Mouse (Mus musculus) B cell, adult 67 days (primary cell): Measurements from ENCODE around the gene Mxra8. TPM values are rescaled to one million over a fixed set of nuclear protein-coding genes. Genes with fewer than 3 reads are reported as not detected.

Experiments
- total RNA-seq, 2 experiments: library from RNA; stranded (reverse); gene quantifications; 4 replicates each; pipeline ENCODE4 v1.2.4; 2023

Mxra8 gene
- 10 to 100 TPM; 11.4 to 16.3 TPM for total RNA-seq

GRCm38 (mm10) chr4:155839483-155839910 lies at the start of gene Mxra8:
Mxra8 (plus strand) TSS chr4:155839680.

GRCm38 (mm10) chr4:155790021-155790489 lies 49.4 kb upstream of the Mxra8 start, which contains the start of gene Ankrd65:
Ankrd65 (plus strand) TSS chr4:155790439.

GRCm38 (mm10) chr4:155802741-155803339 lies 36.6 kb upstream of the Mxra8 start, which contains the start of gene Mrpl20:
Mrpl20 (plus strand) TSS chr4:155802878.

GRCm38 (mm10) chr4:155811929-155812664 lies 27.4 kb upstream of the Mxra8 start, which contains the start of gene Ccnl2:
Ccnl2 (plus strand) TSS chr4:155812489.

GRCm38 (mm10) chr4:155831205-155831766 lies 8.2 kb upstream of the Mxra8 start, which contains the start of gene Aurkaip1:
Aurkaip1 (plus strand) TSS chr4:155831272.

GRCm38 (mm10) chr4:155846871-155847578 lies 7.5 kb downstream of the Mxra8 start, which contains the start of gene Dvl1:
Dvl1 (plus strand) TSS chr4:155847402.

GRCm38 (mm10) chr4:155863001-155863400 lies 23.5 kb downstream of the Mxra8 start, which contains the start of gene Tas1r3:
Tas1r3 (minus strand) TSS chr4:155863362.

GRCm38 (mm10) chr4:155869317-155870033 lies 30.0 kb downstream of the Mxra8 start, which contains the start of the genes Cptp and Ints11:
Cptp (minus strand) TSS chr4:155869440.
Ints11 (plus strand) TSS chr4:155869546.

GRCm38 (mm10) chr4:155891551-155892001 lies 52.1 kb downstream of the Mxra8 start, which contains the start of the genes Pusl1 and Acap3:
Pusl1 (minus strand) TSS chr4:155891781.
Acap3 (plus strand) TSS chr4:155891822.

Other genes starting within 250 kb of the Mxra8 start
- 10 to 100 TPM; 24.5 to 30.3 TPM for gene Slc35e2, start 238.3 kb upstream of the Mxra8 start, total RNA-seq
- gene Cdk11b, start 214.8 kb upstream of the Mxra8 start, total RNA-seq = 100 to 1,000 TPM; 142 to 147 TPM
- gene Gm10563, start 194.3 kb upstream of the Mxra8 start, total RNA-seq = not detected
- not detected for gene Mmp23, start 186.3 kb upstream of the Mxra8 start, total RNA-seq
- gene Mib2, start 170.5 kb upstream of the Mxra8 start, total RNA-seq = 10 to 100 TPM; 45.4 to 47.4 TPM
- 1 to 10 TPM; 3.8 to 5.4 TPM for gene Fndc10, start 145.3 kb upstream of the Mxra8 start, total RNA-seq
- gene Ssu72, start 134.9 kb upstream of the Mxra8 start, total RNA-seq = 10 to 100 TPM; 78.2 to 97.2 TPM
- gene Tmem240, start 104.9 kb upstream of the Mxra8 start, total RNA-seq = under 1 TPM; 0.52 to 0.65 TPM
- gene Atad3a, start 78.6 kb upstream of the Mxra8 start, total RNA-seq = 10 to 100 TPM; 49.7 to 54.5 TPM
- gene Vwa1, start 65.0 kb upstream of the Mxra8 start, total RNA-seq = not detected
- not detected for gene Tmem88b, start 53.8 kb upstream of the Mxra8 start, total RNA-seq
- gene Ankrd65, start 49.2 kb upstream of the Mxra8 start, total RNA-seq = not detected
- gene Mrpl20, start 36.8 kb upstream of the Mxra8 start, total RNA-seq = 10 to 100 TPM; 36.1 to 46.0 TPM
- gene Ccnl2, start 27.2 kb upstream of the Mxra8 start, total RNA-seq = 100 to 1,000 TPM; 234 to 257 TPM
- 10 to 100 TPM; 69.6 to 73.2 TPM for gene Aurkaip1, start 8.4 kb upstream of the Mxra8 start, total RNA-seq
- 10 to 100 TPM; 63.8 to 68.9 TPM for gene Dvl1, start 7.7 kb downstream of the Mxra8 start, total RNA-seq
- 1 to 10 TPM; 1.3 to 2.1 TPM for gene Tas1r3, start 23.7 kb downstream of the Mxra8 start, total RNA-seq
- 10 to 100 TPM; 13.3 to 18.2 TPM for gene Cptp, start 29.8 kb downstream of the Mxra8 start, total RNA-seq
- gene Ints11, start 29.9 kb downstream of the Mxra8 start, total RNA-seq = 10 to 100 TPM; 56.0 to 56.7 TPM
- gene Pusl1, start 52.1 kb downstream of the Mxra8 start, total RNA-seq = 10 to 100 TPM; 24.5 to 24.6 TPM
- gene Acap3, start 52.1 kb downstream of the Mxra8 start, total RNA-seq = 10 to 100 TPM; 68.7 to 74.2 TPM
- 100 to 1,000 TPM in 1 of 2 experiments, 10 to 100 TPM in 1; 98.5 to 126 TPM for gene Ube2j2, start 104.2 kb downstream of the Mxra8 start, total RNA-seq
- 1 to 10 TPM; 3.7 to 3.9 TPM for gene C1qtnf12, start 122.6 kb downstream of the Mxra8 start, total RNA-seq
- 1 to 10 TPM; 2.9 to 3.8 TPM for gene B3galt6, start 153.0 kb downstream of the Mxra8 start, total RNA-seq
- gene Sdf4, start 153.2 kb downstream of the Mxra8 start, total RNA-seq = 100 to 1,000 TPM; 124 to 134 TPM
- gene Tnfrsf4, start 174.2 kb downstream of the Mxra8 start, total RNA-seq = 10 to 100 TPM in 1 of 2 experiments, 1 to 10 TPM in 1; 3.7 to 11.2 TPM
- 10 to 100 TPM; 15.0 to 17.0 TPM for gene Tnfrsf18, start 186.5 kb downstream of the Mxra8 start, total RNA-seq
- gene Ttll10, start 219.7 kb downstream of the Mxra8 start, total RNA-seq = not detected